Mouse (Mus musculus) MEL (cell line): ENCODE results near the gene Rnf215. TPM values are rescaled to one million over a fixed set of nuclear protein-coding genes. Genes with fewer than 3 reads are reported as not detected.

ENCODE experiments used
- DNase-seq: peaks from one replicate; pipeline ENCODE4 v3.0.0; 2011; ENCODE audit warnings: low read depth, low spot score
- H3K27ac ChIP-seq: 2 replicates; pipeline ENCODE4 v1.5.1; 2012; ENCODE audit warnings: low read depth, mild to moderate bottlenecking, control low read depth, low read length, moderate library complexity; ENCODE audit not compliant: control insufficient read depth
- H3K27me3 ChIP-seq, 2 experiments: fragments of 150-350 bp in 1 of 2; sonication (generic) in 1 of 2; 2 replicates each; pipeline ENCODE4 v1.6.1; 2012; ENCODE audit warnings: low read length in 2 of 2, mild to moderate bottlenecking in 2 of 2, improper control_type of control experiment in 1 of 2, moderate library complexity in 1 of 2; ENCODE audit not compliant: insufficient read depth in 2 of 2, control insufficient read depth in 1 of 2
- H3K36me3 ChIP-seq, 2 experiments: 2 replicates each; pipeline ENCODE4 v1.6.1; 2012 to 2014; ENCODE audit warnings: low read length in 2 of 2, improper control_type of control experiment in 1 of 2, inconsistent platforms in 1 of 2, mild to moderate bottlenecking in 1 of 2; ENCODE audit not compliant: insufficient read depth in 2 of 2, control insufficient read depth in 1 of 2
- H3K4me1 ChIP-seq, 2 experiments: fragments of 150-350 bp in 1 of 2; sonication (generic) in 1 of 2; 2 replicates each; pipeline ENCODE4 v1.6.1; 2012; ENCODE audit warnings: low read length in 2 of 2, improper control_type of control experiment in 1 of 2, mild to moderate bottlenecking in 1 of 2; ENCODE audit not compliant: insufficient read depth in 2 of 2, control insufficient read depth in 1 of 2
- H3K4me3 ChIP-seq, 2 experiments: fragments of 150-350 bp in 1 of 2; sonication (generic) in 1 of 2; 2 replicates each; pipeline ENCODE4 v1.5.1; 2012; ENCODE audit warnings: low read depth in 2 of 2, low read length in 2 of 2, mild to moderate bottlenecking in 2 of 2, moderate library complexity in 2 of 2, control low read depth in 1 of 2, improper control_type of control experiment in 1 of 2; ENCODE audit not compliant: control insufficient read depth in 1 of 2, insufficient read depth in 1 of 2
- H3K79me2 ChIP-seq: 2 replicates; pipeline ENCODE4 v1.6.1; 2012; ENCODE audit warnings: mild to moderate bottlenecking, low read length, moderate library complexity; ENCODE audit not compliant: control insufficient read depth, poor library complexity, insufficient read depth
- H3K9ac ChIP-seq: 2 replicates; pipeline ENCODE4 v1.6.1; 2012; ENCODE audit warnings: low read depth, mild to moderate bottlenecking, control low read depth, low read length, moderate library complexity; ENCODE audit not compliant: control insufficient read depth, poor library complexity, severe bottlenecking
- H3K9me3 ChIP-seq: fragments of 150-350 bp; sonication (generic); replicated peaks from 2 replicates; pipeline ENCODE4 v1.6.1; 2012; ENCODE audit warnings: mild to moderate bottlenecking, low read length, improper control_type of control experiment, moderate library complexity; ENCODE audit not compliant: insufficient read depth
- RCOR1 ChIP-seq: IDR thresholded peaks from 2 replicates; pipeline ENCODE4 v1.6.1; 2012; ENCODE audit warnings: low read depth, mild to moderate bottlenecking, inconsistent platforms, low read length, improper control_type of control experiment
- ZC3H11A ChIP-seq: IDR thresholded peaks from 2 replicates; pipeline ENCODE4 v1.6.1; 2012; ENCODE audit warnings: low read depth, mild to moderate bottlenecking, inconsistent platforms, low read length, improper control_type of control experiment
- polyA plus RNA-seq, 2 experiments: library from polyadenylated mRNA; stranded (reverse) in 1 of 2; unstranded in 1 of 2; fragments of >175 nt in 1 of 2; fragments of >200 nt in 1 of 2; gene quantifications; 2 replicates each; pipeline versions ENCODE4 v1.2.1 to v1.2.4; 2012; ENCODE audit warnings: low replicate concordance in 2 of 2, low read depth in 1 of 2; ENCODE audit not compliant: insufficient read length in 2 of 2, insufficient read depth in 1 of 2, missing spikeins in 1 of 2
- total RNA-seq: library from RNA; depleted of rRNA; stranded (reverse); fragments of 300-350 nt; gene quantifications from 2 replicates; pipeline ENCODE4 v1.2.3, GENCODE M21; 2012; rRNA removed

Gene Rnf215
- total and polyA plus RNA-seq, 3 experiments: 11.3 to 13.2 TPM; not detected in 1

GRCm38 (mm10) chr11:4189182-4189581, 54.2 kb downstream of the Rnf215 start:
- H3K79me2 ChIP-seq: peaks cover 8% of the 10 kb centered on the region
- no peak overlapping the region for H3K4me3 ChIP-seq
- peaks cover 0 to 7% of the 10 kb centered on the region in 2 experiments; a peak in 2 of 4 replicates for H3K36me3 ChIP-seq
- H3K27ac ChIP-seq: no peak overlapping the region
- no peaks in the 10 kb centered on the region for H3K9me3 ChIP-seq
- no peak overlapping the region for H3K9ac ChIP-seq
- no peak for TF ChIP-seq ZC3H11A
- DNase-seq: no peak
- no peaks in the 10 kb centered on the region for H3K27me3 ChIP-seq
- H3K4me1 ChIP-seq: peaks cover 0 to 8% of the 10 kb centered on the region in 2 experiments; a peak in 3 of 4 replicates

- H3K27me3 ChIP-seq: no peaks in the 10 kb centered on the region
- no peak for TF ChIP-seq RCOR1
- no peak overlapping the region for H3K27ac ChIP-seq
- peaks cover 0 to 8% of the 10 kb centered on the region in 2 experiments; a peak in 3 of 4 replicates for H3K4me1 ChIP-seq
- no peak overlapping the region for H3K4me3 ChIP-seq
- H3K36me3 ChIP-seq: peaks cover 0 to 4% of the 10 kb centered on the region in 2 experiments; a peak in 2 of 4 replicates
- DNase-seq: no peak
- H3K9me3 ChIP-seq: no peaks in the 10 kb centered on the region
- peaks cover 8% of the 10 kb centered on the region for H3K79me2 ChIP-seq
- no peak overlapping the region for H3K9ac ChIP-seq
Observed at GRCm38 (mm10) chr11:4190677-4191076, 55.7 kb downstream of the Rnf215 start.

Other genes starting within 250 kb of the Rnf215 start
- gene 4921536K21Rik, start 240.1 kb upstream of the Rnf215 start, total RNA-seq: 0.08 and 0.10 TPM in 2 replicates
- gene 4921536K21Rik, start 240.1 kb upstream of the Rnf215 start, polyA plus RNA-seq: under 1 TPM in 1 of 2 experiments, not detected in 1; 0.40 TPM
- 0.81 and 0.92 TPM in 2 replicates for gene Dusp18, start 240.0 kb upstream of the Rnf215 start, total RNA-seq
- 1 to 10 TPM in 1 of 2 experiments, not detected in 1; 2.2 TPM for gene Dusp18, start 240.0 kb upstream of the Rnf215 start, polyA plus RNA-seq
- gene Slc35e4, start 220.5 kb upstream of the Rnf215 start, total RNA-seq: 12.1 and 13.4 TPM in 2 replicates
- 10 to 100 TPM in 1 of 2 experiments, not detected in 1; 14.0 TPM for gene Slc35e4, start 220.5 kb upstream of the Rnf215 start, polyA plus RNA-seq
- gene Tcn2, start 203.0 kb upstream of the Rnf215 start, total RNA-seq: 11.4 and 14.1 TPM in 2 replicates
- gene Tcn2, start 203.0 kb upstream of the Rnf215 start, polyA plus RNA-seq: 10 to 100 TPM in 1 of 2 experiments, not detected in 1; 16.0 TPM
- gene Pes1, start 171.2 kb upstream of the Rnf215 start, total RNA-seq: 224 and 240 TPM in 2 replicates
- gene Pes1, start 171.2 kb upstream of the Rnf215 start, polyA plus RNA-seq: 100 to 1,000 TPM; 301 to 498 TPM
- 0.31 and 0.39 TPM in 2 replicates for gene 4930556J24Rik, start 158.4 kb upstream of the Rnf215 start, total RNA-seq
- under 1 TPM in 1 of 2 experiments, not detected in 1; 0.47 TPM for gene 4930556J24Rik, start 158.4 kb upstream of the Rnf215 start, polyA plus RNA-seq
- gene Gal3st1, start 151.6 kb upstream of the Rnf215 start, total RNA-seq: 0.12 and 0.20 TPM in 2 replicates
- gene Gal3st1, start 151.6 kb upstream of the Rnf215 start, polyA plus RNA-seq: under 1 TPM in 1 of 2 experiments, not detected in 1; 0.07 TPM
- not detected in 2 replicates for gene Sec14l4, start 103.7 kb upstream of the Rnf215 start, total RNA-seq
- gene Sec14l4, start 103.7 kb upstream of the Rnf215 start, polyA plus RNA-seq: not detected
- not detected in 2 replicates for gene Sec14l3, start 70.4 kb upstream of the Rnf215 start, total RNA-seq
- not detected for gene Sec14l3, start 70.4 kb upstream of the Rnf215 start, polyA plus RNA-seq
- gene Mtfp1, start 39.8 kb upstream of the Rnf215 start, total RNA-seq: 71.4 and 84.8 TPM in 2 replicates
- 10 to 100 TPM in 1 of 2 experiments, not detected in 1; 70.5 TPM for gene Mtfp1, start 39.8 kb upstream of the Rnf215 start, polyA plus RNA-seq
- gene Sec14l2, start 11.8 kb upstream of the Rnf215 start, total RNA-seq: 22.6 and 40.1 TPM in 2 replicates
- gene Sec14l2, start 11.8 kb upstream of the Rnf215 start, polyA plus RNA-seq: 10 to 100 TPM in 1 of 2 experiments, not detected in 1; 15.5 TPM
- 1.8 and 2.0 TPM in 2 replicates for gene Ccdc157, start 25.1 kb downstream of the Rnf215 start, total RNA-seq
- gene Ccdc157, start 25.1 kb downstream of the Rnf215 start, polyA plus RNA-seq: 1 to 10 TPM in 1 of 2 experiments, not detected in 1; 2.9 TPM
- 64.9 and 77.0 TPM in 2 replicates for gene Sf3a1, start 25.1 kb downstream of the Rnf215 start, total RNA-seq
- 100 to 1,000 TPM in 1 of 2 experiments, 10 to 100 TPM in 1; 32.1 to 101 TPM for gene Sf3a1, start 25.1 kb downstream of the Rnf215 start, polyA plus RNA-seq
- gene Tbc1d10a, start 51.6 kb downstream of the Rnf215 start, total RNA-seq: 26.3 and 27.4 TPM in 2 replicates
- gene Tbc1d10a, start 51.6 kb downstream of the Rnf215 start, polyA plus RNA-seq: 10 to 100 TPM in 1 of 2 experiments, not detected in 1; 23.0 TPM
- 6.6 and 7.1 TPM in 2 replicates for gene Castor1, start 83.0 kb downstream of the Rnf215 start, total RNA-seq
- 10 to 100 TPM in 1 of 2 experiments, not detected in 1; 11.8 TPM for gene Castor1, start 83.0 kb downstream of the Rnf215 start, polyA plus RNA-seq
- gene Osm, start 101.2 kb downstream of the Rnf215 start, total RNA-seq: 11.2 and 15.4 TPM in 2 replicates
- gene Osm, start 101.2 kb downstream of the Rnf215 start, polyA plus RNA-seq: 10 to 100 TPM in 1 of 2 experiments, not detected in 1; 10.6 TPM
- 0.10 and 0.27 TPM in 2 replicates for gene Lif, start 122.4 kb downstream of the Rnf215 start, total RNA-seq
- under 1 TPM in 1 of 2 experiments, not detected in 1; 0.31 TPM for gene Lif, start 122.4 kb downstream of the Rnf215 start, polyA plus RNA-seq